Mouse (Mus musculus): ENCODE data around the gene Basp1. TPM values are rescaled to one million over a fixed set of nuclear protein-coding genes. Genes with fewer than 3 reads are reported as not detected.
A peak's percentile ranks its signal among the peaks of the same experiment; 100 is the strongest.

Basp1 gene
- total RNA-seq, 2 experiments from 2014 or later = 665 to 747 TPM

GRCm38 (mm10) chr15:25378707-25379106 lies 34.9 kb downstream of the Basp1 start:
- peak in 1 of 2 experiments; percentile 65 for DNase-seq (ENCODE audit: low spot score in 2 of 2)

GRCm38 (mm10) chr15:25376914-25377313 lies 36.6 kb downstream of the Basp1 start:
- intact Hi-C loops (cut with DNase I) = no loop called here
- no peak for DNase-seq (ENCODE audit: low spot score in 2 of 2)

More at GRCm38 (mm10) chr15:25378707-25379106, 34.9 kb downstream of the Basp1 start:
- intact Hi-C loops (cut with DNase I) = no loop called here

GRCm38 (mm10) chr15:25373486-25373885 lies 40.1 kb downstream of the Basp1 start:
- intact Hi-C loops (cut with DNase I) = no loop called here
- no peak for DNase-seq (ENCODE audit: low spot score in 2 of 2)

- intact Hi-C loops (cut with DNase I) = no loop called here
Observed at GRCm38 (mm10) chr15:25369522-25369921, 44.0 kb downstream of the Basp1 start.

GRCm38 (mm10) chr15:25365503-25365902 lies 48.1 kb downstream of the Basp1 start:
- DNase-seq (ENCODE audit: low spot score in 2 of 2) = peak in 1 of 2 experiments; percentile 32
- intact Hi-C loops (cut with DNase I) = loop anchor here (2.0 kb wide), 1 partner anchor 47 kb away; the partner anchor contains the start of gene Basp1

More at GRCm38 (mm10) chr15:25369522-25369921, 44.0 kb downstream of the Basp1 start:
- peak in 1 of 2 experiments; percentile 76 for DNase-seq (ENCODE audit: low spot score in 2 of 2)

GRCm38 (mm10) chr15:25364819-25365463 lies 48.6 kb downstream of the Basp1 start:
- intact Hi-C loops (cut with DNase I) = loop anchor here (2.0 kb wide), 1 partner anchor 48 kb away; the partner anchor contains the start of gene Basp1
- peak in 1 of 2 experiments; percentile 6 for DNase-seq (ENCODE audit: low spot score in 2 of 2)

- DNase-seq (ENCODE audit: low spot score in 2 of 2) = no peak
- intact Hi-C loops (cut with DNase I) = loop anchor here (2.0 kb wide), 1 partner anchor 49 kb away; the partner anchor contains the start of gene Basp1
Observed at GRCm38 (mm10) chr15:25364160-25364818, 49.3 kb downstream of the Basp1 start.

GRCm38 (mm10) chr15:25363636-25364035 lies 49.9 kb downstream of the Basp1 start:
- intact Hi-C loops (cut with DNase I) = loop anchor here (2.0 kb wide), 1 partner anchor 49 kb away; the partner anchor contains the start of gene Basp1
- DNase-seq (ENCODE audit: low spot score in 2 of 2) = peak in 1 of 2 experiments; percentile 29

GRCm38 (mm10) chr15:25360825-25361224 lies 52.7 kb downstream of the Basp1 start:
- intact Hi-C loops (cut with DNase I) = loop anchor here (2.0 kb wide), 1 partner anchor 334 kb away; no protein-coding TSS in a partner anchor
- no peak for DNase-seq (ENCODE audit: low spot score in 2 of 2)

GRCm38 (mm10) chr15:25358680-25359097 lies 54.9 kb downstream of the Basp1 start:
- intact Hi-C loops (cut with DNase I) = loop anchor here (2.0 kb wide), 1 partner anchor 138 kb away; no protein-coding TSS in a partner anchor
- DNase-seq (ENCODE audit: low spot score in 2 of 2) = peak; percentile 75 to 90

- intact Hi-C loops (cut with DNase I) = no loop called here
- DNase-seq (ENCODE audit: low spot score in 2 of 2) = no peak
Observed at GRCm38 (mm10) chr15:25355339-25355738, 58.2 kb downstream of the Basp1 start.

GRCm38 (mm10) chr15:25354738-25355137 lies 58.8 kb downstream of the Basp1 start:
- DNase-seq (ENCODE audit: low spot score in 2 of 2) = no peak
- intact Hi-C loops (cut with DNase I) = no loop called here

GRCm38 (mm10) chr15:25353498-25353897 lies 60.1 kb downstream of the Basp1 start:
- no peak for DNase-seq (ENCODE audit: low spot score in 2 of 2)
- intact Hi-C loops (cut with DNase I) = no loop called here

- no peak for DNase-seq (ENCODE audit: low spot score in 2 of 2)
- intact Hi-C loops (cut with DNase I) = no loop called here
Observed at GRCm38 (mm10) chr15:25343263-25343662, 70.3 kb downstream of the Basp1 start.

- intact Hi-C loops (cut with DNase I) = no loop called here
- DNase-seq (ENCODE audit: low spot score in 2 of 2) = no peak
Observed at GRCm38 (mm10) chr15:25335277-25335676, 78.3 kb downstream of the Basp1 start.

GRCm38 (mm10) chr15:25331877-25332445 lies 81.6 kb downstream of the Basp1 start:
- no peak for DNase-seq (ENCODE audit: low spot score in 2 of 2)
- intact Hi-C loops (cut with DNase I) = no loop called here

GRCm38 (mm10) chr15:25330946-25331345 lies 82.6 kb downstream of the Basp1 start:
- intact Hi-C loops (cut with DNase I) = no loop called here
- no peak for DNase-seq (ENCODE audit: low spot score in 2 of 2)

GRCm38 (mm10) chr15:25322601-25323000 lies 91.0 kb downstream of the Basp1 start:
- no peak for DNase-seq (ENCODE audit: low spot score in 2 of 2)
- intact Hi-C loops (cut with DNase I) = no loop called here

- peak in 1 of 2 experiments; percentile 29 for DNase-seq (ENCODE audit: low spot score in 2 of 2)
- intact Hi-C loops (cut with DNase I) = no loop called here
Observed at GRCm38 (mm10) chr15:25322111-25322510, 91.5 kb downstream of the Basp1 start.

GRCm38 (mm10) chr15:25321636-25322035 lies 91.9 kb downstream of the Basp1 start:
- peak in 1 of 2 experiments; percentile 31 for DNase-seq (ENCODE audit: low spot score in 2 of 2)
- intact Hi-C loops (cut with DNase I) = no loop called here
